Mouse (Mus musculus): ENCODE data around the gene Blvra. TPM values are rescaled to one million over a fixed set of nuclear protein-coding genes. Genes with fewer than 3 reads are reported as not detected.
A peak's percentile ranks its signal among the peaks of the same experiment; 100 is the strongest.
"Not testable (repeated sequence)": the region's sequence is repeated elsewhere in the genome, so short reads cannot be mapped to it uniquely, and the experiment has no call there.

The Blvra gene
- total RNA-seq (2015; ENCODE audit: low replicate concordance) (2.1 and 29.7 TPM in 2 replicates), total RNA-seq (2017; ENCODE audit: low replicate concordance) (18.3 and 26.8 TPM in 2 replicates)

GRCm38 (mm10) chr2:127070435-127070841 is at the start of gene Blvra:
TSS of gene Blvra (plus strand) at chr2:127070665.
- ATAC-seq (replicated peaks; ENCODE audit: low FRiP score, poor library complexity, severe bottlenecking) = peak; percentile 100

- no peak for ATAC-seq (replicated peaks; ENCODE audit: low FRiP score, poor library complexity, severe bottlenecking)
Measured at GRCm38 (mm10) chr2:127035006-127035605, 35.4 kb upstream of the Blvra start.

- no peak for ATAC-seq (replicated peaks; ENCODE audit: low FRiP score, poor library complexity, severe bottlenecking)
Measured at GRCm38 (mm10) chr2:127037299-127037698, 33.2 kb upstream of the Blvra start.

GRCm38 (mm10) chr2:127061471-127061870 is 9.0 kb upstream of the Blvra start:
- ATAC-seq (replicated peaks; ENCODE audit: low FRiP score, poor library complexity, severe bottlenecking) = no peak

GRCm38 (mm10) chr2:127068806-127069205 is 1.7 kb upstream of the Blvra start:
- ATAC-seq (replicated peaks; ENCODE audit: low FRiP score, poor library complexity, severe bottlenecking) = no peak

- peak; percentile 67 for ATAC-seq (replicated peaks; ENCODE audit: low FRiP score, poor library complexity, severe bottlenecking)
Measured at GRCm38 (mm10) chr2:127069781-127070434, 557 bp upstream of the Blvra start.

GRCm38 (mm10) chr2:127070879-127071278 is 414 bp downstream of the Blvra start:
- ATAC-seq (replicated peaks; ENCODE audit: low FRiP score, poor library complexity, severe bottlenecking) = no peak

- no peak for ATAC-seq (replicated peaks; ENCODE audit: low FRiP score, poor library complexity, severe bottlenecking)
Measured at GRCm38 (mm10) chr2:127074116-127074515, 3.7 kb downstream of the Blvra start.

GRCm38 (mm10) chr2:127077611-127078010 is 7.1 kb downstream of the Blvra start:
- ATAC-seq (replicated peaks; ENCODE audit: low FRiP score, poor library complexity, severe bottlenecking) = no peak

- ATAC-seq (replicated peaks; ENCODE audit: low FRiP score, poor library complexity, severe bottlenecking) = not testable (repeated sequence)
Measured at GRCm38 (mm10) chr2:127079066-127079465, 8.6 kb downstream of the Blvra start.

GRCm38 (mm10) chr2:127079881-127080590 is 9.6 kb downstream of the Blvra start:
- ATAC-seq (replicated peaks; ENCODE audit: low FRiP score, poor library complexity, severe bottlenecking) = peak; percentile 59

- peak; percentile 95 for ATAC-seq (replicated peaks; ENCODE audit: low FRiP score, poor library complexity, severe bottlenecking)
Measured at GRCm38 (mm10) chr2:127080591-127081218, 10.2 kb downstream of the Blvra start.

GRCm38 (mm10) chr2:127086235-127086634 is 15.8 kb downstream of the Blvra start:
- ATAC-seq (replicated peaks; ENCODE audit: low FRiP score, poor library complexity, severe bottlenecking) = no peak

- ATAC-seq (replicated peaks; ENCODE audit: low FRiP score, poor library complexity, severe bottlenecking) = not testable (repeated sequence)
Measured at GRCm38 (mm10) chr2:127090151-127090550, 19.7 kb downstream of the Blvra start.

GRCm38 (mm10) chr2:127092000-127092399 is 21.5 kb downstream of the Blvra start:
- no peak for ATAC-seq (replicated peaks; ENCODE audit: low FRiP score, poor library complexity, severe bottlenecking)

- no peak for ATAC-seq (replicated peaks; ENCODE audit: low FRiP score, poor library complexity, severe bottlenecking)
Measured at GRCm38 (mm10) chr2:127108986-127109385, 38.5 kb downstream of the Blvra start.

GRCm38 (mm10) chr2:127121591-127122235 is 51.2 kb downstream of the Blvra start:
- ATAC-seq (replicated peaks; ENCODE audit: low FRiP score, poor library complexity, severe bottlenecking) = no peak

- no peak for ATAC-seq (replicated peaks; ENCODE audit: low FRiP score, poor library complexity, severe bottlenecking)
Measured at GRCm38 (mm10) chr2:127128926-127129325, 58.5 kb downstream of the Blvra start.

- no peak for ATAC-seq (replicated peaks; ENCODE audit: low FRiP score, poor library complexity, severe bottlenecking)
Measured at GRCm38 (mm10) chr2:127131353-127131752, 60.9 kb downstream of the Blvra start.

Data from erythroblast, adult 5-6 weeks (primary cell).